8 mouse cellular contexts compared by ENCODE assay signal in genomic region chr14:121198915-121199572, GRCm38 (mm10).
DNase-seq lines count a peak whose midpoint lies in the region; ATAC-seq lines count a peak whose summit lies in the region.

No protein-coding gene starts in this region.

- peak overlapping the region; percentile 67 for H3K27ac ChIP-seq in heart, embryonic 13.5 days (replicated peaks)

- 54% methylated on average over 14 of the region's 14 CpGs for WGBS in heart, embryonic 13.5 days

- H3K36me3 ChIP-seq in heart, embryonic 13.5 days: peaks cover 11% of the 10 kb centered on the region

- H3K27me3 ChIP-seq in heart, embryonic 13.5 days (replicated peaks): no peaks in the 10 kb centered on the region

- peaks cover 54% of the 10 kb centered on the region for H3K4me1 ChIP-seq in heart, embryonic 13.5 days

- 0 out of 2 replicates have a peak overlapping the region, but pooled peaks have one; percentile 34 for H3K9ac ChIP-seq in heart, embryonic 13.5 days

- no peak for ATAC-seq in heart, embryonic 13.5 days (ENCODE audit: extremely low read depth, insufficient number of reproducible peaks, low FRiP score, low TSS enrichment)
- peak; percentile 61 for ATAC-seq in megakaryocyte, adult 5-6 weeks (ENCODE audit: poor library complexity, severe bottlenecking)

- peak overlapping the region; percentile 27 for H3K4me2 ChIP-seq in heart, embryonic 13.5 days

- peaks cover 5% of the 10 kb centered on the region for H3K9me3 ChIP-seq in heart, embryonic 13.5 days

- no peak for DNase-seq in heart, postnatal 4 days
- DNase-seq in brain, embryonic 18.5 days (ENCODE audit: low read depth, low spot score): peak; percentile 30
- peak; percentile 67 for DNase-seq in gastrocnemius, postnatal 25 days
- no peak for DNase-seq in adrenal gland, adult (ENCODE audit: inconsistent age in 2 of 2, low spot score in 1 of 2)
- DNase-seq in ovary, postnatal 14 days (ENCODE audit: low spot score): no peak
- no peak for DNase-seq in urinary bladder, postnatal 14 days (ENCODE audit: low spot score)

- H3K4me3 ChIP-seq in heart, embryonic 13.5 days: no peak overlapping the region

Comparison
In these comparisons a context has a peak if more than half of its experiments do, and no peak if none do; other contexts are left out.
1. DNase-seq: peak in brain, embryonic 18.5 days (single experiment) and gastrocnemius, postnatal 25 days (single experiment); none in heart, postnatal 4 days (single experiment), adrenal gland, adult (0 of 2), ovary, postnatal 14 days (single experiment) and urinary bladder, postnatal 14 days (single experiment).